In the genomic region with DNA sequence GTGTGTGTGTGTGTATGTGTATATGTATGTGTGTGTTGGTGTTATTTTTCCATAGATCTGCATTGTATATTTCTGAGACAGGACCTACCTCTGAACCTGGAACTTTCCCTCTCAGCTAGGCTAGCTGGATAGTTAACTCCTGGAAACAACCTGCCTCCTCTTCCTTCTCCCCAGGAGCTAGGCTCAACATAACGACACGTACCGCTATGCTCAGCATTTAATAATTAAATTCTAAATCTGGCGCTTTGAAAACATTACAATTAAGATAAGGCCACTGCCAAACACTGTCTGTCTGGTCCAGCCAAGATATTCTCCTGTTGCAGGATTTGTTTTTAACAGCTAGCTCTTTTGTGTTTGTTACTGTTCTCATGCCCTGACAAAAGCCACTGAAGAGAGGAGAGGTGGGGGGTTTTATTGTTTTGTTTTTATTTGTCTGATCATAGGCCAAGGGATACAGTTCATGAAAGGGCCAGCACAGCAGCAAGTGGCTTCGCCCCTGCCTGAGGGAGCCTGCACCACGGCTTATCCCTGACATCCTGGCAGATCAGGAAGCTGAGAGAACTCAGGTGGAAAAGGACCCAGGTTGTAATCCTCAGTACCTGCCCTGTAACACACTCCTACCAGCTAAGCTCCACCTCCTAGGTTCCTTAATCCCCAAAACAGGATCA, we compare ENCODE assay signal across 26 mouse cellular contexts.
A peak's percentile ranks its signal among the peaks of the same experiment; 100 is the strongest.
DNase-seq lines count a peak whose midpoint lies in the region; ATAC-seq and TF ChIP-seq lines count a peak whose summit lies in the region.
"Had no signal": no experiment of that assay in that cellular context is flagged by ENCODE, and none has a peak within 500 bp of the region (broad histone marks: within the 10 kb centered on the region; RNA-seq: fewer than 3 reads in every experiment).

No protein-coding gene starts in this region.

- no peak overlapping the region for H3K27ac ChIP-seq in heart, adult 2 months
- H3K27ac ChIP-seq in heart, embryonic 14.5 days (replicated peaks in 1 of 2; ENCODE audit: control insufficient read depth in 1 of 2, insufficient read depth in 1 of 2, low read depth in 2 of 2, low read length in 2 of 2): peak overlapping the region; percentile 72 to 84
- 0 out of 2 replicates have a peak overlapping the region, but pooled peaks have one; percentile 22 for H3K27ac ChIP-seq in kidney, embryonic 15.5 days
- H3K27ac ChIP-seq in heart, postnatal 0 days (ENCODE audit: low read depth): peak overlapping the region; percentile 86
- H3K27ac ChIP-seq: hindbrain, embryonic 15.5 days; layer of hippocampus, adult 2 months; left cerebral cortex, adult 2 months; limb, embryonic 12.5 days; liver, embryonic 15.5 days; neural tube, embryonic 13.5 days; stomach, postnatal 0 days had no signal

- H3K4me2 ChIP-seq in heart, embryonic 14.5 days (ENCODE audit: low read length): peak overlapping the region; percentile 24
- H3K4me2 ChIP-seq in kidney, embryonic 15.5 days: no peak overlapping the region
- no peak overlapping the region for H3K4me2 ChIP-seq in heart, postnatal 0 days (ENCODE audit: low read depth, low read length)
- H3K4me2 ChIP-seq: hindbrain, embryonic 15.5 days; limb, embryonic 12.5 days; liver, embryonic 15.5 days; lung, embryonic 14.5 days; neural tube, embryonic 13.5 days had no signal

- intact Hi-C loops in heart, adult 2 months (cut with DNase I): no loop called here

- no peak overlapping the region for H3K9ac ChIP-seq in heart, adult 2 months (ENCODE audit: low read depth, low read length)
- H3K9ac ChIP-seq in heart, embryonic 14.5 days (ENCODE audit: low read length): no peak overlapping the region
- H3K9ac ChIP-seq in kidney, embryonic 15.5 days: no peak overlapping the region
- no peak overlapping the region for H3K9ac ChIP-seq in heart, postnatal 0 days (replicated peaks; ENCODE audit: low read depth, low read length)
- H3K9ac ChIP-seq: hindbrain, embryonic 15.5 days; limb, embryonic 12.5 days; liver, embryonic 15.5 days; lung, embryonic 14.5 days; neural tube, embryonic 13.5 days had no signal

- no peak for TF ChIP-seq POLR2A in heart, adult 2 months (IDR thresholded peaks at IDR 0.05; ENCODE audit: insufficient read depth, low read depth, low read length)

- no peaks in the 10 kb centered on the region for H3K9me3 ChIP-seq in heart, embryonic 14.5 days (ENCODE audit: control insufficient read depth, low read length)
- no peaks in the 10 kb centered on the region for H3K9me3 ChIP-seq in kidney, embryonic 15.5 days (replicated peaks)
- no peaks in the 10 kb centered on the region for H3K9me3 ChIP-seq in heart, postnatal 0 days (replicated peaks; ENCODE audit: control insufficient read depth, low read length)
- H3K9me3 ChIP-seq: G1E; hindbrain, embryonic 15.5 days; limb, embryonic 12.5 days; liver, embryonic 15.5 days; neural tube, embryonic 13.5 days had no signal

- peak; percentile 87 for DNase-seq in heart, adult 11 months
- no peak for DNase-seq in heart, adult 2 months
- DNase-seq in heart, adult 8-10 months (ENCODE audit: low spot score): no peak
- no peak for DNase-seq in kidney, adult 18-20 months
- DNase-seq in heart, postnatal 0 days (ENCODE audit: low spot score): no peak
- DNase-seq: adrenal gland, adult 8-10 months; cerebellum, adult 2 months; cerebellum, postnatal 14 days; gastrocnemius, postnatal 14 days; kidney, postnatal 36 days; lung, embryonic 14.5 days; lung, postnatal 14 days; right cerebral cortex, postnatal 4 days; thymus, adult 18-20 months; thymus, postnatal 25 days had no signal

- H3K36me3 ChIP-seq in heart, adult 2 months (ENCODE audit: control insufficient read depth, insufficient read depth, low read length): no peaks in the 10 kb centered on the region; the same call in 1 of the 2 replicates
- H3K36me3 ChIP-seq in heart, embryonic 14.5 days (ENCODE audit: control insufficient read depth, insufficient read depth, low read length): no peaks in the 10 kb centered on the region
- no peaks in the 10 kb centered on the region for H3K36me3 ChIP-seq in kidney, embryonic 15.5 days
- no peaks in the 10 kb centered on the region for H3K36me3 ChIP-seq in heart, postnatal 0 days (replicated peaks; ENCODE audit: control insufficient read depth, insufficient read depth, low read length)
- H3K36me3 ChIP-seq: G1E; hindbrain, embryonic 15.5 days; limb, embryonic 12.5 days; liver, embryonic 15.5 days; neural tube, embryonic 13.5 days had no signal

- whole genome bisulfite sequencing in heart, adult 2 months: 19% methylated on average over 6 of the region's 6 CpGs
- 33% methylated on average over 6 of the region's 6 CpGs for WGBS in heart, embryonic 14.5 days
- 53% methylated on average over 6 of the region's 6 CpGs for WGBS in kidney, embryonic 15.5 days
- WGBS in heart, postnatal 0 days: 28% methylated on average over 6 of the region's 6 CpGs

- no peaks in the 10 kb centered on the region for H3K27me3 ChIP-seq in heart, adult 2 months (ENCODE audit: control insufficient read depth, insufficient read depth, low read length)
- H3K27me3 ChIP-seq in heart, embryonic 14.5 days (ENCODE audit: control insufficient read depth, insufficient read depth, low read length): no peaks in the 10 kb centered on the region
- no peaks in the 10 kb centered on the region for H3K27me3 ChIP-seq in kidney, embryonic 15.5 days
- no peaks in the 10 kb centered on the region for H3K27me3 ChIP-seq in heart, postnatal 0 days (ENCODE audit: control insufficient read depth, insufficient read depth, low read length)
- H3K27me3 ChIP-seq: hindbrain, embryonic 15.5 days; limb, embryonic 12.5 days; liver, embryonic 15.5 days; neural tube, embryonic 13.5 days had no signal

- ATAC-seq in heart, embryonic 14.5 days (ENCODE audit: insufficient number of reproducible peaks, insufficient read depth, low FRiP score, low read depth): peak; percentile 51
- ATAC-seq in kidney, embryonic 15.5 days (replicated peaks; ENCODE audit: low FRiP score): no peak
- peak; percentile 59 for ATAC-seq in heart, postnatal 0 days (ENCODE audit: insufficient read depth, low read depth)
- ATAC-seq: forebrain, embryonic 14.5 days had no signal

- H3K79me2 ChIP-seq in heart, adult 2 months (replicated peaks; ENCODE audit: control insufficient read depth, insufficient read depth, low read length): no peaks in the 10 kb centered on the region

- H3K4me1 ChIP-seq in heart, adult 2 months (ENCODE audit: control insufficient read depth, insufficient read depth, low read length): peaks cover 6% of the 10 kb centered on the region
- peaks cover 4 to 12% of the 10 kb centered on the region in 2 experiments for H3K4me1 ChIP-seq in heart, embryonic 14.5 days (ENCODE audit: control insufficient read depth in 2 of 2, insufficient read depth in 2 of 2, low read length in 2 of 2)
- peaks cover 21% of the 10 kb centered on the region for H3K4me1 ChIP-seq in kidney, embryonic 15.5 days
- peaks cover 3% of the 10 kb centered on the region; the same call in 1 of the 2 replicates for H3K4me1 ChIP-seq in heart, postnatal 0 days (ENCODE audit: control insufficient read depth, insufficient read depth)
- H3K4me1 ChIP-seq: liver, embryonic 15.5 days had no signal

- H3K4me3 ChIP-seq in heart, adult 2 months: no peak overlapping the region
- no peak overlapping the region for H3K4me3 ChIP-seq in heart, embryonic 14.5 days (ENCODE audit: control insufficient read depth in 1 of 2, insufficient read depth in 1 of 2, low read depth in 1 of 2, low read length in 2 of 2)
- H3K4me3 ChIP-seq in kidney, embryonic 15.5 days (replicated peaks): no peak overlapping the region
- no peak overlapping the region for H3K4me3 ChIP-seq in heart, postnatal 0 days (ENCODE audit: low read depth, low read length)
- H3K4me3 ChIP-seq: hindbrain, embryonic 15.5 days; layer of hippocampus, adult 2 months; left cerebral cortex, adult 2 months; limb, embryonic 12.5 days; liver, embryonic 15.5 days; neural tube, embryonic 13.5 days had no signal

- no peak for TF ChIP-seq EP300 in heart, adult 2 months (IDR thresholded peaks at IDR 0.05; ENCODE audit: insufficient read depth, low read depth, low read length)
- no peak for TF ChIP-seq EP300 in heart, postnatal 0 days (IDR thresholded peaks at IDR 0.05; ENCODE audit: low read depth)

- TF ChIP-seq CTCF in heart, adult 2 months (IDR thresholded peaks at IDR 0.05): no peak
- no peak for TF ChIP-seq CTCF in heart, postnatal 0 days (IDR thresholded peaks at IDR 0.05; ENCODE audit: low read depth)
